Mouse (Mus musculus) hindbrain, embryonic 10.5 days (tissue): ENCODE data around the gene Stap2. TPM values are rescaled to one million over a fixed set of nuclear protein-coding genes. Genes with fewer than 3 reads are reported as not detected.

Experiments used
- DNase-seq: peaks from one replicate; pipeline ENCODE4 v3.0.0-alpha.2; 2017; ENCODE audit warnings: low spot score
- H3K27ac ChIP-seq: fragments of 300-500 bp; sonication (generic); 2 replicates; pipeline ENCODE4 v1.5.1; 2016; ENCODE audit warnings: mild to moderate bottlenecking, moderate library complexity
- H3K27me3 ChIP-seq: fragments of 300-500 bp; sonication (generic); 2 replicates; pipeline ENCODE4 v1.6.1; 2016; ENCODE audit warnings: mild to moderate bottlenecking; ENCODE audit not compliant: poor library complexity, insufficient read depth, severe bottlenecking
- H3K36me3 ChIP-seq: fragments of 300-500 bp; sonication (generic); 2 replicates; pipeline ENCODE4 v1.6.1; 2016; ENCODE audit warnings: mild to moderate bottlenecking, moderate library complexity
- H3K4me1 ChIP-seq: fragments of 300-500 bp; sonication (generic); replicated peaks from 2 replicates; pipeline ENCODE4 v1.6.1; 2016; ENCODE audit warnings: mild to moderate bottlenecking
- H3K4me3 ChIP-seq: fragments of 300-500 bp; sonication (generic); 2 replicates; pipeline ENCODE4 v1.5.1; 2016; ENCODE audit warnings: mild to moderate bottlenecking, moderate library complexity
- H3K9me3 ChIP-seq: fragments of 300-500 bp; sonication (generic); 2 replicates; pipeline ENCODE4 v1.6.1; 2016; ENCODE audit warnings: mild to moderate bottlenecking, moderate library complexity
- WGBS: fragments of 180-500 bp; shearing (Covaris S2); methylation state at CpG from one replicate; pipeline ENCODE4 v1.1.7; 2016; 5-methylcytosine and 5-hydroxymethylcytosine counted together
- polyA plus RNA-seq: library from polyadenylated mRNA; unstranded; fragments of >200 nt; fragmentation: Nextera tagmentation; extraction: Ambion mirVana; gene quantifications from 2 replicates; pipeline ENCODE4 v1.2.1, GENCODE M21; 2016

The Stap2 gene
- polyA plus RNA-seq, 1 experiment from 2014 or later: 6.0 TPM

DNA sequence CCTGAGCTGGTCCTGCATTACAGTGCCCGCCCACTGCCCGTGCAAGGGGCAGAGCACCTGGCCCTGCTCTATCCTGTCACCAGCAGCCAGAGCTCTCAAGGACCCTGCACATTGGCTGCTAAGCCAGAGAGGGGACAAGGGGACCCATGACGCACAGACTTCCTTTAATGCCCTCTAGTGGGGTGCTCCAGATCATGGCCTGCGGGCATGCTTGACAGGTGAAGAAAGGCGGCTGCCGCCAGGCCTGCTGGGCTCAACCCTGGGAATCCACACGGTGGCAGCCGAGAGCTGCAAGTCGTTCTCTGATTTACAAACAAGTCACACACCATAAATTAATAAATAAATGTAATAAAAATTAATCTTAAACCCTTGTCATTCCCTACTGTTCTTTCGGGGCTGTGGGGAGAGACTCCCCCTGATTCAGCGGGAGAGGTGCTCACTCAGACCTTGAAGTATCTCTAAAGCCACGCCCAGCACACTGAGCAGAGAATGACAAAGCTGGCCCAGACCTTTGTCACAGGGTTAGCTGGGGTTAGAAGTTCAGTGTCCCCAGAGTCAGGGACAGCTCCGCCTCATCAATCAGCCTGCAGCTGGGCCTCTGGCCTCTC lies 29.0 kb downstream of the Stap2 start:
- H3K9me3 ChIP-seq: no peaks in the 10 kb centered on the region
- H3K36me3 ChIP-seq: peaks cover 33% of the 10 kb centered on the region
- WGBS: 16% methylated on average over 13 of the region's 13 CpGs
- peak; percentile 78 for DNase-seq
- no peak overlapping the region for H3K4me3 ChIP-seq
- H3K27me3 ChIP-seq: peaks cover 10% of the 10 kb centered on the region; the same call in 1 of the 2 replicates
- peaks cover 28% of the 10 kb centered on the region for H3K4me1 ChIP-seq
- peak overlapping the region; percentile 66 for H3K27ac ChIP-seq

GRCm38 (mm10) chr17:55971453-55971852 lies 33.9 kb downstream of the Stap2 start:
- Histone ChIP-seq H3K9me3 (no peaks in the 10 kb centered on the region), H3K27me3 (peaks cover 17% of the 10 kb centered on the region), H3K27ac (peak overlapping the region; percentile 96), H3K4me1 (peaks cover 58% of the 10 kb centered on the region), H3K4me3 (peak overlapping the region; percentile 77), H3K36me3 (peaks cover 54% of the 10 kb centered on the region)
- no peak for DNase-seq
- WGBS: 24% methylated on average over 22 of the region's 22 CpGs

DNA sequence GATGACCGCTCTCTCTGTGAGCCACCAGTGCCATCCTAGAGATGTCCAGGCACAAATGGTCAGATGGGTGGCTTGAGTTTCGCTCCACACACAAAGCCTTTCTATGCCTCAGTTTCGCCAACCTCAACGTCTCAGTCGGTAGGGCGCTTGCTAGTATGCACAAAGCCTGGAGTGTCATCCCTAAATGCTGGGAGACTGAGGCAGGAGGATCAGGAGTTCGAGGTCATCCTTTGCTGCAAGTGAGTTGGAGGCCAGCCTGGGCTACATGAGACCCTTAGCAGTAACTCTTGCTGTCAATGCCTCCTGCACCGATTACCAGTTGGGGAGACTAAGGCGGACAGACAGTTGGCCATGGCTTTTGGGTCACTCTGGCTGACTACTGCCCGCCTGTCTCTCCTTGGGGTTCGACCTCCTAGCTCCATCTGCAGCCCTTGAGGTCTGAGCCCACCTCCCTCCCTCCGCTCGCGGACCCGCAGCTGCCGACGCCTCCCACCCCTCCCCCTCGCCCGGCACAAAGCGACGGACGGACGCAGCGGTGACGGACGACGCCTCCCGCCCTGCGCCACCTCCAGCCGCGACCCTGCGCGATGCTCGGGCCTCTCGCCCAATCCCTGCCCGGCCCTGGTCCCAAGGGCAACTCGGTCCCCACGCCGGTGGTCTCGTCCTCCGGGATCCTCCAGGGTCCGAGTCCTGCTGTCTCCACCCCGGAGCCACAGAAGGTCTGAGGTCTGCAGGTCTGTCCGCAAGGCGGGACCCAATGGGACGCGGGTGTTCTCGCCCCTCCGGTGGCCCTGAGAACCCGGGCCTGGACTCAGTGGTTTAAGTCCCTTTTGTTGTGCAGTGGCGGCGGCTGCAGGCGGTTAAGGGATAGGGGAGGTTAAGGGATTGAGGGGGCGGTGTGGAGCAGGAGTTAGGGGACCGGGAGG lies 35.2 kb downstream of the Stap2 start, which contains the start of gene Shd:
Shd (plus strand) TSS at position 502 of the 926 bp plus-strand sequence.
- DNase-seq: peak; percentile 88
- 8% methylated on average over 55 of the region's 55 CpGs for WGBS
- Histone ChIP-seq H3K9me3 (no peaks in the 10 kb centered on the region), H3K4me3 (peak within 1 kb of the TSS; percentile 77), H3K27me3 (peaks cover 17% of the 10 kb centered on the region), H3K4me1 (peaks cover 52% of the 10 kb centered on the region), H3K27ac (peak within 1 kb of the TSS; percentile 96), H3K36me3 (peaks cover 63% of the 10 kb centered on the region)

GRCm38 (mm10) chr17:55969560-55969959 lies 35.8 kb downstream of the Stap2 start:
- H3K4me1 ChIP-seq: peaks cover 52% of the 10 kb centered on the region
- peaks cover 63% of the 10 kb centered on the region for H3K36me3 ChIP-seq
- 34% methylated on average over 14 of the region's 14 CpGs for WGBS
- H3K4me3 ChIP-seq: peak overlapping the region; percentile 77
- DNase-seq: peak; percentile 79
- peak overlapping the region; percentile 96 for H3K27ac ChIP-seq
- H3K9me3 ChIP-seq: no peaks in the 10 kb centered on the region
- H3K27me3 ChIP-seq: peaks cover 17% of the 10 kb centered on the region

GRCm38 (mm10) chr17:55968210-55968609 lies 37.2 kb downstream of the Stap2 start:
- WGBS: 53% methylated on average over 7 of the region's 7 CpGs
- peak overlapping the region; percentile 96 for H3K27ac ChIP-seq
- peaks cover 17% of the 10 kb centered on the region for H3K27me3 ChIP-seq
- H3K36me3 ChIP-seq: peaks cover 63% of the 10 kb centered on the region
- DNase-seq: peak; percentile 23
- no peak overlapping the region for H3K4me3 ChIP-seq
- H3K9me3 ChIP-seq: no peaks in the 10 kb centered on the region
- H3K4me1 ChIP-seq: peaks cover 52% of the 10 kb centered on the region

DNA sequence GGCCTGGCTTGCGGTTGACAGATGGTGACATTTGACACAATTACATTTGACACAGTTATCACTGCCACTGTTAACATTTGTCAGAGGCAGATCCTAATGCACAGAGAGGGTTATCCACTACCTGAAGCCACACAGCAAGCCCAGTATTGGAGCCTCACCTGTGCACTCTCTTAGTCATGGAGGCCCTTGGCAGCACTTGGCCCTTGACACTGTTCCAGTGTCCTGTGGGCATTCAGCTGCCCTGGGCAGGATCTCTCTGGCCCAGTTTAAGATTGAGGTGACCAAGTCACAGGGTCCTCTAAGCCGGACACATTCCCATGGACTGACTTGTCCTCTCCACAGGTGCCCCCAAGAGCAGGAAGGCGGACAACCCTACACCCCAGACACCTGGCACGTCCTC lies 38.2 kb downstream of the Stap2 start:
- H3K9me3 ChIP-seq: no peaks in the 10 kb centered on the region
- peaks cover 48% of the 10 kb centered on the region for H3K4me1 ChIP-seq
- 0 out of 2 replicates have a peak overlapping the region, but pooled peaks have one; percentile 96 for H3K27ac ChIP-seq
- WGBS: 94% methylated on average over 4 of the region's 4 CpGs
- H3K36me3 ChIP-seq: peaks cover 61% of the 10 kb centered on the region
- H3K27me3 ChIP-seq: peaks cover 17% of the 10 kb centered on the region
- no peak for DNase-seq
- H3K4me3 ChIP-seq: no peak overlapping the region

DNA sequence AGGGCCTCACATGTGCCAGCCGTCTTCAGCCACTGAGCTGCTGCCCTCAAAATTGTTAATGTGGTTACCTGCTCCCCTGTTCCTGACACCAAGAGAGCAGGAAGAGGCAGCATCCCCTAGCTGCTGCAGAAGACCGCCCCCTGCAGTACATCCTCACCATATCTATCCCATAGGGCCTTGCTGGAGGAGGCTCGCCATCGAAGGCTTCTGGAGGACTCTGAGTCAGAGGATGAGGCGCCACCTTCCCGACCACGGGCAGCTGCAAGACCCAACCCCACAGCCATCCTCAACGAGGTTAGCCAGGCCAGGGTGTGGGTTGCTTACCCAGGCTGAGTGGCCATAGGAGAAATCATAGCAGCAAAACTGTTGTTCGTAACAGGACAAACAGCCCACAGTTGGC lies 40.4 kb downstream of the Stap2 start:
- no peak overlapping the region for H3K4me3 ChIP-seq
- no peak overlapping the region for H3K27ac ChIP-seq
- no peaks in the 10 kb centered on the region for H3K9me3 ChIP-seq
- H3K27me3 ChIP-seq: peaks cover 4% of the 10 kb centered on the region
- H3K36me3 ChIP-seq: peaks cover 79% of the 10 kb centered on the region
- 85% methylated on average over 9 of the region's 9 CpGs for WGBS
- H3K4me1 ChIP-seq: peaks cover 32% of the 10 kb centered on the region
- no peak for DNase-seq

- no peak for DNase-seq
- H3K4me1 ChIP-seq: peaks cover 32% of the 10 kb centered on the region
- no peak overlapping the region for H3K4me3 ChIP-seq
- peaks cover 79% of the 10 kb centered on the region for H3K36me3 ChIP-seq
- no peaks in the 10 kb centered on the region for H3K9me3 ChIP-seq
- 94% methylated on average over 10 of the region's 10 CpGs for WGBS
- H3K27ac ChIP-seq: no peak overlapping the region
- H3K27me3 ChIP-seq: no peaks in the 10 kb centered on the region; the same call in 1 of the 2 replicates
These were observed 40.9 kb downstream of the Stap2 start for GRCm38 (mm10) chr17:55964496-55964895.

- H3K4me3 ChIP-seq: no peak overlapping the region
- H3K4me1 ChIP-seq: peaks cover 24% of the 10 kb centered on the region
- peaks cover 76% of the 10 kb centered on the region for H3K36me3 ChIP-seq
- H3K9me3 ChIP-seq: no peaks in the 10 kb centered on the region
- 89% methylated on average over 14 of the region's 14 CpGs for WGBS
- no peaks in the 10 kb centered on the region for H3K27me3 ChIP-seq
- H3K27ac ChIP-seq: no peak overlapping the region
- DNase-seq: no peak
These were observed 42.2 kb downstream of the Stap2 start for GRCm38 (mm10) chr17:55963171-55963570.

- no peak overlapping the region for H3K4me3 ChIP-seq
- 91% methylated on average over 7 of the region's 7 CpGs for WGBS
- DNase-seq: peak; percentile 2
- no peaks in the 10 kb centered on the region for H3K9me3 ChIP-seq
- no peaks in the 10 kb centered on the region for H3K27me3 ChIP-seq
- peaks cover 28% of the 10 kb centered on the region for H3K4me1 ChIP-seq
- H3K36me3 ChIP-seq: peaks cover 60% of the 10 kb centered on the region
- H3K27ac ChIP-seq: no peak overlapping the region
These were observed 43.8 kb downstream of the Stap2 start for GRCm38 (mm10) chr17:55961631-55962030.

DNA sequence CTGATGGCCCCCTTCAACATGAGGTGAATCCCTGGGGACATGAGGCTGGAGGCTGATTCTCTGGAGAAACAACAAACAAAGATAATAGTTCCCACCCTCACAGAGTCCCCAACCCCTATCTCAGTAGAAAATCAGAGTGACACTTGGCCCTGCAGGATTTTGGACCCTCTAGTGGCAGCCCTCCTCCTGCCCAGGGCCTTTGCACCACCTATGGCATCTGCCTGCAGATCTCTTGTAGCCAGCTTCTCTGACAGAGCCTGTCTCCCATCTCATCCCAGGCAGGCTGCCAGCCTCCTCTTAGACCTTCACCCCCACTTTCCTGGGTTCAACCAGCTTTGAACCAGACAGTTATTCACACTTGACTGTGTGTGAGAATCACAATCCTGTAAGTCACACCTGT lies 44.6 kb downstream of the Stap2 start:
- H3K27me3 ChIP-seq: no peaks in the 10 kb centered on the region
- no peak overlapping the region for H3K27ac ChIP-seq
- peak; percentile 0 for DNase-seq
- H3K4me1 ChIP-seq: peaks cover 37% of the 10 kb centered on the region
- H3K4me3 ChIP-seq: no peak overlapping the region
- H3K9me3 ChIP-seq: no peaks in the 10 kb centered on the region
- peaks cover 52% of the 10 kb centered on the region for H3K36me3 ChIP-seq

- DNase-seq: no peak
- peak overlapping the region; percentile 53 for H3K4me3 ChIP-seq
- WGBS: 81% methylated on average over 10 of the region's 10 CpGs
- peaks cover 37% of the 10 kb centered on the region for H3K4me1 ChIP-seq
- H3K36me3 ChIP-seq: peaks cover 45% of the 10 kb centered on the region
- H3K27me3 ChIP-seq: peaks cover 4% of the 10 kb centered on the region
- H3K9me3 ChIP-seq: no peaks in the 10 kb centered on the region
- H3K27ac ChIP-seq: peak overlapping the region; percentile 90
These were observed 45.2 kb downstream of the Stap2 start for GRCm38 (mm10) chr17:55959946-55960740.
